Mouse (Mus musculus): Measurements from ENCODE around the gene Rap2a. TPM values are rescaled to one million over a fixed set of nuclear protein-coding genes. Genes with fewer than 3 reads are reported as not detected.

Gene Rap2a
- polyA plus RNA-seq, 1 experiment from 2014 or later: 3.1 TPM

- WGBS (ENCODE audit: insufficient replicate concordance): 65% methylated on average over 14 of the region's 14 CpGs
- Histone ChIP-seq H3K27ac (no peak overlapping the region), H3K36me3 (no peaks in the 10 kb centered on the region), H3K4me2 (no peak overlapping the region), H3K4me1 (replicated peaks) (no peaks in the 10 kb centered on the region), H3K27me3 (no peaks in the 10 kb centered on the region), H3K4me3 (replicated peaks) (no peak overlapping the region), H3K9ac (no peak overlapping the region), H3K9me3 (replicated peaks) (no peaks in the 10 kb centered on the region)
- no peak for DNase-seq
- ATAC-seq (ENCODE audit: low read depth): no peak
Measured at GRCm38 (mm10) chr14:120469126-120469790, 9.0 kb upstream of the Rap2a start.

- DNase-seq: no peak
- H3K36me3 ChIP-seq: no peaks in the 10 kb centered on the region
- H3K4me1 ChIP-seq (replicated peaks): peaks cover 29% of the 10 kb centered on the region
- H3K27me3 ChIP-seq: peaks cover 14% of the 10 kb centered on the region
- H3K9me3 ChIP-seq (replicated peaks): no peaks in the 10 kb centered on the region
- H3K4me3 ChIP-seq (replicated peaks): no peak overlapping the region; the same call in 1 of the 2 replicates
- H3K27ac ChIP-seq: no peak overlapping the region
- no peak overlapping the region for H3K9ac ChIP-seq
- WGBS (ENCODE audit: insufficient replicate concordance): 66% methylated on average over 7 of the region's 7 CpGs
- peak overlapping the region; percentile 92; the same call in 1 of the 2 replicates for H3K4me2 ChIP-seq
- ATAC-seq (ENCODE audit: low read depth): no peak
Measured at GRCm38 (mm10) chr14:120476186-120476697, 2.0 kb upstream of the Rap2a start.

DNA sequence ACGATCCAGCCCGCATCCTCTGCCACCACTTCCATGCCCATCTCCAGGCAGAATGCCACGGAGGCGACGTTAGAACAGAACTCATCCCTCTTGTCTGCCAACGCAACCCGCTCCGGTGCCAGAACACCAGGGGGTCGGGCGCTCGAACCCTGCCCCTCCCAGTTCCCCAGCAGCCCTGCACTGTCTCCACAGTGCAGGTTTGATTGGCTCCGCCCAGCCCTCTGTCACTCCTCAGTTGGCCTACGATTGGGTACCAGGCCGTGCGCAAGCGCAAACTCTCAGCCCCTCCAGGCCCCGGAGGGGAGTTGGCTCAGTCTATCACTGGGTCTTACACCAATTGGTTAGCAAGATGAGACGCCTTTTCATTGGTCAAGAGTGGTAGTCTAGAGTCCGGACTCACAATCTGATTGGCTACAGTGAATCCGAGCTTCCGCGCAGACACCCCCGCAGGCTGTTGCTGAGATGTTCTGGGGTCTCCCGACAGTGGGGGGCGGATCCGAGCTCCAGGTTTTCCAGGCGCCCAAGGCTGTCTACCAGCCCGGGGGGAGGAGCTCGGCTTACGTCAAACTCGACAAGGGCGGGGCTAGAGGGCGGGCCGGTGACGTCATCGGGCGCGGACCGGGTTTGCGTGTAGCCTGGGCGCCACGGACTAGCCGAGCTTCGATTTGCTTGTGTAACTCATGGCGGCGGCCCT, 809 bp upstream of the Rap2a start:
- peak overlapping the region; percentile 88 for H3K27ac ChIP-seq
- H3K4me2 ChIP-seq: peak overlapping the region; percentile 92
- WGBS (ENCODE audit: insufficient replicate concordance): under 1% methylated on average over 46 of the region's 46 CpGs
- H3K27me3 ChIP-seq: peaks cover 14% of the 10 kb centered on the region
- no peaks in the 10 kb centered on the region for H3K9me3 ChIP-seq (replicated peaks)
- peak overlapping the region; percentile 72 for H3K4me3 ChIP-seq (replicated peaks)
- peaks cover 29% of the 10 kb centered on the region for H3K4me1 ChIP-seq (replicated peaks)
- peak overlapping the region; percentile 70 for H3K9ac ChIP-seq
- peak; percentile 93 for ATAC-seq (ENCODE audit: low read depth)
- H3K36me3 ChIP-seq: peaks cover 4% of the 10 kb centered on the region; the same call in 1 of the 2 replicates
- peak; percentile 93 for DNase-seq

GRCm38 (mm10) chr14:120478641-120479341, 547 bp downstream of the Rap2a start:
- H3K36me3 ChIP-seq: peaks cover 7% of the 10 kb centered on the region; the same call in 1 of the 2 replicates
- WGBS (ENCODE audit: insufficient replicate concordance): under 1% methylated on average over 62 of the region's 62 CpGs
- peak; percentile 15 for ATAC-seq (ENCODE audit: low read depth)
- peak overlapping the region; percentile 82 for H3K9ac ChIP-seq
- peak overlapping the region; percentile 72 for H3K4me3 ChIP-seq (replicated peaks)
- H3K4me2 ChIP-seq: peak overlapping the region; percentile 92
- no peaks in the 10 kb centered on the region for H3K9me3 ChIP-seq (replicated peaks)
- peak overlapping the region; percentile 68 for H3K27ac ChIP-seq
- peaks cover 14% of the 10 kb centered on the region for H3K27me3 ChIP-seq
- peaks cover 29% of the 10 kb centered on the region for H3K4me1 ChIP-seq (replicated peaks)
- DNase-seq: peak; percentile 11

DNA sequence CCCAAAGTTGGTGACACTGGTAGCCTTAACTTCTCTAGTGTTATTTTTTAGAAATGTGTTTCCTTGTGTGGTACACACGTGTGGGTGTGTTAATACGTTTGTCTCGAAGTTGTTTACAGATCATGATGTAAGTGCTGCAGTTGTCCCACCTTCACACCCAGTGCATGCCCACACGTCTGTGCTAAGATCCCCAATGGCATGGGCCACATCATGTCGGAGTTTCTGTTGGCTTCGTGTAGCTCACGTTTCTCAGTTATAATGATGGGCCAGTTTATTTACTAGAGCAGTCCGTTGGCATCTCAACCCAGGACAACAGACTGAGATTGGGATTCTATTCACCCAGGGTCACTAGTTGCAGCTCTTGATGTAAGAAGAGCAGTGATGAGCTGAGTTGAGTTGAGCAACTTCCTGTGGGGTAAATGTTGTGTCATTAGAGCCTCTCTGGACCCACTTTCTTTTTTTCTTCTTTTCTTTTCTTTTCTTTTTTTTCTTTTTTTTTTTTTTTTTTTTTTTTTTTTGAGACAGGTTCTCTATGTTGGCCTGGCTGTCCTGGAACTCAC, 2.2 kb downstream of the Rap2a start:
- no peak overlapping the region for H3K4me2 ChIP-seq
- H3K4me1 ChIP-seq (replicated peaks): peaks cover 29% of the 10 kb centered on the region
- ATAC-seq (ENCODE audit: low read depth): no peak
- H3K4me3 ChIP-seq (replicated peaks): no peak overlapping the region
- peaks cover 7% of the 10 kb centered on the region; the same call in 1 of the 2 replicates for H3K36me3 ChIP-seq
- WGBS (ENCODE audit: insufficient replicate concordance): 62% methylated on average over 8 of the region's 8 CpGs
- H3K9me3 ChIP-seq (replicated peaks): no peaks in the 10 kb centered on the region
- peaks cover 14% of the 10 kb centered on the region for H3K27me3 ChIP-seq
- H3K27ac ChIP-seq: no peak overlapping the region
- H3K9ac ChIP-seq: no peak overlapping the region
- no peak for DNase-seq

DNA sequence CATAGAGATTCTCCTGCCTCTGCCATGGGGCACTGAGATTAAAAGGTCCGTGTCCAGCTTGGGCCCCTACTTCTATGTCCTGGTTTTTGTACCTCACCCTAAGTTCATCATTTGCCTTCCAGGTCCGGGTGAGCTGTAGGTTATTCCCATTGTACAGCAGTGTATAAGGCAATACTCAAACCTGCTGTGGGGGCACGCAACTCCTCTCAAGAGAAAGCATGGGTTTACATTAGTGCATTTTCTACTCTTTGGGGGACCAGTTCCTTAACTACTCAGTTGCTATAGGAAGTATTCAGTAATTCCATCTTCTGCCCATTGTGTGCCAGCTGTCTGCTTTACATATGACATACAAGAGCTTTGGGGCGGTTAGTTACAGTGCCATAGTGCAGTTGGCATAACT, 2.7 kb downstream of the Rap2a start:
- H3K27ac ChIP-seq: no peak overlapping the region
- DNase-seq: no peak
- no peak overlapping the region for H3K4me2 ChIP-seq
- peaks cover 29% of the 10 kb centered on the region for H3K4me1 ChIP-seq (replicated peaks)
- no peak for ATAC-seq (ENCODE audit: low read depth)
- peaks cover 14% of the 10 kb centered on the region for H3K27me3 ChIP-seq
- peaks cover 7% of the 10 kb centered on the region; the same call in 1 of the 2 replicates for H3K36me3 ChIP-seq
- 79% methylated on average over 4 of the region's 4 CpGs for WGBS (ENCODE audit: insufficient replicate concordance)
- H3K4me3 ChIP-seq (replicated peaks): no peak overlapping the region
- H3K9ac ChIP-seq: no peak overlapping the region
- H3K9me3 ChIP-seq (replicated peaks): no peaks in the 10 kb centered on the region

DNA sequence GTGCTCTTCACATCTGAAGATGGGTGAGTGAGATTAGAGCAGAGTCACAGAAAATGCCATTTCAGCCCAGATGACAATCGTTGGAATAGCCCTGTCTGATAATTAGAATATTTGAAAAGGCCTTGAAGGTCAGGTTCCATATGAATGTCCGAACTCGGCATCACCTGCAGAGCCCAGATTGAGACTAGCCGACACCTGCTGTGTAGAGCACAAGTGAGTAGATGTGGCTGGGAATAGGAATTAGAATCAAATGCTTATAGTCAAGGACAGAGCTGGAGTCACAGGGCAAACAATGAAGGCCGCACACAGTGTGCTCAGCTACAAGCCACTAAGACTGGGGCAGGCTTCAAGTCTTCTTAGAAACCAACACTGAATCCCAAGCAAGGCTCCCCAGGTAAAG, 6.3 kb downstream of the Rap2a start:
- H3K4me3 ChIP-seq (replicated peaks): no peak overlapping the region
- H3K36me3 ChIP-seq: peaks cover 7% of the 10 kb centered on the region; the same call in 1 of the 2 replicates
- DNase-seq (no peak), ATAC-seq (ENCODE audit: low read depth) (no peak)
- WGBS (ENCODE audit: insufficient replicate concordance): 76% methylated on average over 5 of the region's 5 CpGs
- H3K9ac ChIP-seq: no peak overlapping the region
- no peaks in the 10 kb centered on the region for H3K9me3 ChIP-seq (replicated peaks)
- H3K27ac ChIP-seq: no peak overlapping the region
- 0 out of 2 replicates have a peak, but pooled peaks cover 3% of the 10 kb centered on the region for H3K27me3 ChIP-seq
- 0 out of 2 replicates have a peak, but pooled peaks cover 3% of the 10 kb centered on the region for H3K4me1 ChIP-seq (replicated peaks)
- no peak overlapping the region for H3K4me2 ChIP-seq

DNA sequence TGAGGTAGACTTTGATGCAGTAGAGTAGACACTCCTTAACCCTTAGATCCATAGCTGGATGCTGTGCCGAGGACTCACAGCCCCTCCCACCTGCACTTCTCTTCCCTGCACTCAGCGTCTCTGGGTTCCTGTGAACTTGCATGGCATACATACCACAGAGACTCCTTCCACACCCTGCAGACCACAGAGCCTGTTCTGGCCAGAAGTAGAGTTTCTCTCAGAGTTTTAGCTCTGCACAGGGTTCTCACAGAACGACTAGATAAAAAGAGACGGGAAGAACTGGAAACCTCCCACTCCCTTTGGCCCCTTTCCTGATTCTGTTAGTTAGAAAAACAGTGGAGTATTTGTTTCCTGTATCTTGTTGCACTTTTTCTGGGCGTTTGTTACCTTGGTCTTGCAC, 18.0 kb downstream of the Rap2a start:
- peaks cover 5% of the 10 kb centered on the region; the same call in 1 of the 2 replicates for H3K4me1 ChIP-seq (replicated peaks)
- H3K4me3 ChIP-seq (replicated peaks): no peak overlapping the region
- no peak for DNase-seq
- no peak overlapping the region for H3K27ac ChIP-seq
- WGBS (ENCODE audit: insufficient replicate concordance): 21% methylated on average over 5 of the region's 5 CpGs
- H3K9me3 ChIP-seq (replicated peaks): no peaks in the 10 kb centered on the region
- no peak overlapping the region for H3K4me2 ChIP-seq
- no peaks in the 10 kb centered on the region for H3K36me3 ChIP-seq
- H3K9ac ChIP-seq: no peak overlapping the region
- H3K27me3 ChIP-seq: no peaks in the 10 kb centered on the region
- ATAC-seq (ENCODE audit: low read depth): no peak

GRCm38 (mm10) chr14:120496827-120497226, 18.6 kb downstream of the Rap2a start:
- Histone ChIP-seq H3K4me1 (replicated peaks) (peaks cover 5% of the 10 kb centered on the region; the same call in 1 of the 2 replicates), H3K27me3 (no peaks in the 10 kb centered on the region), H3K4me3 (replicated peaks) (no peak overlapping the region), H3K36me3 (no peaks in the 10 kb centered on the region), H3K9me3 (replicated peaks) (no peaks in the 10 kb centered on the region), H3K27ac (no peak overlapping the region), H3K4me2 (no peak overlapping the region), H3K9ac (no peak overlapping the region)
- DNase-seq: no peak
- 58% methylated on average over 5 of the region's 5 CpGs for WGBS (ENCODE audit: insufficient replicate concordance)
- no peak for ATAC-seq (ENCODE audit: low read depth)

DNA sequence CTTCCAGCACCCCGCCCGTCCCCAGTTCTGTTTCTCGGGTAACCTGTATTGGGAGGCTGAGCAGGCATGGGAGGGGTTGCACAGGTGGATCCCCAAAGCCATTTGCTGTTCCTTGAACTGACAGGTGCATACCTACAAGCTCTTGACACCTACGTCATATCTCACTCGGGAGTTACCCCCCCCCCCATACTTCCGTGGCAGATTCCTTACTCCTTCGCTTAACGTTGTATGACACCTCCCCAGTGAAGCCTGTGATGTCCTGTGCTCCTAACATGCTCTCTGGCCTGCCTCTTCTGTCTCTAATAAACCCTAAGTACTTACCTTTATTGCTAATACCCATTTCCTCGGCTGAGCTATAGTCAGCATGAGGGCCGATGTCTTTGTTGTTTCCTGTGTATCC, 20.9 kb downstream of the Rap2a start:
- Histone ChIP-seq H3K9ac (no peak overlapping the region), H3K9me3 (replicated peaks) (no peaks in the 10 kb centered on the region), H3K36me3 (no peaks in the 10 kb centered on the region), H3K4me1 (replicated peaks) (peaks cover 5% of the 10 kb centered on the region; the same call in 1 of the 2 replicates), H3K27ac (no peak overlapping the region), H3K4me2 (no peak overlapping the region), H3K27me3 (no peaks in the 10 kb centered on the region), H3K4me3 (replicated peaks) (no peak overlapping the region)
- WGBS (ENCODE audit: insufficient replicate concordance): 83% methylated on average over 10 of the region's 10 CpGs
- no peak for DNase-seq
- no peak for ATAC-seq (ENCODE audit: low read depth)

DNA sequence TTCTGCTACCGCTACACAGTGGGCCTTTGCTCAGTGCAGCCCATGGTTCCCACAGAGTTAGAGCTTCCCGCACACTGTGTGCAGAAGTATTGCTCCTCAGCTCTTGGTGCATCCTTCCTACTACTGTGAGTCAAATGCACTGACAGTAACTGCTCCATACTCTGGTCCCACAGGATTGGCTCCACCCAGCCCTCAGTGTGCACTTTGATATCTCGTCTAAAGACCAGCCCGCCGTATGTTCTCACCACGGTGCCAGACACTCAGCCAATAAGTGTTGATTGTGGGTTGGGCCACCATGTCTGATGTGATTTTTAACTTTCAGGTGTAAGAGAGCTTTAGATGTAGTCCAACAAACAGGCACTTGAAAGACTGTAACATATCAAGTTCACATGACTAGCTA, 21.4 kb downstream of the Rap2a start:
- 76% methylated on average over 6 of the region's 6 CpGs for WGBS (ENCODE audit: insufficient replicate concordance)
- H3K27me3 ChIP-seq: no peaks in the 10 kb centered on the region
- H3K9ac ChIP-seq: no peak overlapping the region
- ATAC-seq (ENCODE audit: low read depth): no peak
- no peak overlapping the region for H3K4me2 ChIP-seq
- H3K4me1 ChIP-seq (replicated peaks): peaks cover 5% of the 10 kb centered on the region; the same call in 1 of the 2 replicates
- no peak for DNase-seq
- H3K36me3 ChIP-seq: no peaks in the 10 kb centered on the region
- H3K27ac ChIP-seq: no peak overlapping the region
- no peaks in the 10 kb centered on the region for H3K9me3 ChIP-seq (replicated peaks)
- H3K4me3 ChIP-seq (replicated peaks): no peak overlapping the region
